Mouse (Mus musculus): Measurements from ENCODE around the gene Cbarp. TPM values are rescaled to one million over a fixed set of nuclear protein-coding genes. Genes with fewer than 3 reads are reported as not detected.

The Cbarp gene
- polyA plus RNA-seq, 1 experiment from 2014 or later: 2.6 TPM

DNA sequence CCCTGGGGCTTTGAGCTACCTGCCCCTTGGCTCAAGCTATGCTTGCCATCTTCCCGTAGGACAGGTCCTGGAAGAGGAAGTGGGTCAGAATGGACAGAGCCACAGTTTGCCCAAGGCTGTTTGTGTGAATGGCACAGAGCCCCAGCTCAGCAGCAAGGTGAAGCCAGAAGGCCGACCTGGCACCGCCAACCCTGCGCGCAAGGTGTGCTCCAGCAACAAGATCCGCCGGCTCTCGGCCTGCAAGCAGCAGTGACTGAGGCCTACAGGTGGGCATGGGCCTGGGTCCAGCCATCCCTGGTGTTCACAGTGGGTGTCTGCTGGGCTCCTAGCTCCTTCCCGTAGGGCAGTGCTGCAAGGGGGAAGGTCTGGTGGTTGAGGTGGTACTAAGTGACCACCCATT is 10.8 kb downstream of the Cbarp start:
- no peak overlapping the region for H3K9ac ChIP-seq (ENCODE audit: low read length)
- no peak overlapping the region for H3K4me2 ChIP-seq (ENCODE audit: low read length)
- no peaks in the 10 kb centered on the region for H3K9me3 ChIP-seq (ENCODE audit: control insufficient read depth, low read length)
- no peak for ATAC-seq (ENCODE audit: insufficient number of reproducible peaks, insufficient read depth, low FRiP score, low read depth)
- 94% methylated on average over 9 of the region's 9 CpGs for WGBS
- H3K27me3 ChIP-seq (ENCODE audit: control insufficient read depth, insufficient read depth, low read length): no peaks in the 10 kb centered on the region
- H3K27ac ChIP-seq (replicated peaks in 1 of 2; ENCODE audit: control insufficient read depth in 1 of 2, insufficient read depth in 1 of 2, low read depth in 2 of 2, low read length in 2 of 2): no peak overlapping the region
- H3K4me1 ChIP-seq (ENCODE audit: control insufficient read depth in 2 of 2, insufficient read depth in 2 of 2, low read length in 2 of 2): peaks cover 9 to 15% of the 10 kb centered on the region in 2 experiments
- H3K36me3 ChIP-seq (ENCODE audit: control insufficient read depth, insufficient read depth, low read length): peaks cover 79% of the 10 kb centered on the region
- no peak overlapping the region for H3K4me3 ChIP-seq (ENCODE audit: control insufficient read depth in 1 of 2, insufficient read depth in 1 of 2, low read depth in 1 of 2, low read length in 2 of 2)

DNA sequence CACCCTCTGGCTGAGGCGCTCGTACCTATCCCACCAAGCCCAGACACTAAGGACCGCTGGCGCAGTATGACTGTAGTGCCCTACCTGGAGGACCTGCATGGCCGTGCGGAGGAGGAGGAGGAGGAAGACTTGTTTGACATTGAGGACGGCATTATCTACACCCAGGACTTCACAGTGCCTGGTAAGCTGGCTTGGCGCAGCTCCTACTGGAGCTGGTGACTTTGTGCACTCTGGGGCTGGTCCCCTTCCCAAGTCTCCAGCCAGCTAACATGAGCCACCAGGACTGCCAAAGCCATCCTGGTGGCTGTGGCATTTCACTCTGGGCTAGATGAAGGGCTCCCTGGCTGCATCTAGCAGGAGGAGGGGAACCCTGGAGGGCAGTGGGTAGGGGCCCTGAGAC is 12.7 kb downstream of the Cbarp start:
- no peak overlapping the region for H3K27ac ChIP-seq (replicated peaks in 1 of 2; ENCODE audit: control insufficient read depth in 1 of 2, insufficient read depth in 1 of 2, low read depth in 2 of 2, low read length in 2 of 2)
- no peaks in the 10 kb centered on the region for H3K9me3 ChIP-seq (ENCODE audit: control insufficient read depth, low read length)
- H3K4me1 ChIP-seq (ENCODE audit: control insufficient read depth in 2 of 2, insufficient read depth in 2 of 2, low read length in 2 of 2): peaks cover 0 to 3% of the 10 kb centered on the region in 2 experiments; a peak in 3 of 4 replicates
- 93% methylated on average over 8 of the region's 8 CpGs for WGBS
- H3K27me3 ChIP-seq (ENCODE audit: control insufficient read depth, insufficient read depth, low read length): no peaks in the 10 kb centered on the region
- peaks cover 89% of the 10 kb centered on the region for H3K36me3 ChIP-seq (ENCODE audit: control insufficient read depth, insufficient read depth, low read length)
- no peak overlapping the region for H3K4me3 ChIP-seq (ENCODE audit: control insufficient read depth in 1 of 2, insufficient read depth in 1 of 2, low read depth in 1 of 2, low read length in 2 of 2)
- no peak overlapping the region for H3K9ac ChIP-seq (ENCODE audit: low read length)
- ATAC-seq (ENCODE audit: insufficient number of reproducible peaks, insufficient read depth, low FRiP score, low read depth): no peak
- no peak overlapping the region for H3K4me2 ChIP-seq (ENCODE audit: low read length)

DNA sequence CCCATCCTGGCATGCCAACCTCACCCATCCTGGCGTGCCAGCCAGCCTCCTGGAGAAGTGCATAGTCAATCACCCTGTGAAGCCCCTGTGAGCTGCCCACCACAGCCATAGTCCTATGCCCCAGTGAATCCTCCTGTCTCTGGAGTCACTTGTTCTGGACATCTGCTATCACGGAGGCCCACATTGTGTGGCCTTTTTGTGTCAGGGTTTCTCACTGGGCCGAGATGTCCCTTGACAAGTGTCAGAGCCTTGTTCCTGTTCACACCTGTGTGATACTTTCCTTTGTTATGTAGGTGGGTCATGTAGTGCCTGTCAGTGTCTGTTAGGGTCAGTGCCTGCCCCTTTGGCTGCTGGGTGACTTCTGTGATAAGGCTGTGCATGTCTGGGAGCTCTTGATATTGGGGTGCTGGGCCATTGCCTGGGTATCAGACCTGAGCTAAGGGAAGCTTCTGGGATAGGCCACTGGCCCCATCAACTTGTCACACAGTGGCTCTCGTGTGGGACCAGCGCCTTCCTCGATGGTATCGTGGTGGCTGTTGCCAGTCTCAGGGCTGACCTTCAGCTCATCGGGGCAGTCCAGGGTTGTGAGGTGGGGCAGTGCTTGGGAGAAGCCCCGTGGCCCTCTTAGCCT is 16.6 kb downstream of the Cbarp start:
- Histone ChIP-seq H3K9me3 (ENCODE audit: control insufficient read depth, low read length) (no peaks in the 10 kb centered on the region), H3K4me1 (ENCODE audit: control insufficient read depth in 2 of 2, insufficient read depth in 2 of 2, low read length in 2 of 2) (peaks cover 3 to 16% of the 10 kb centered on the region in 2 experiments; a peak in 3 of 4 replicates), H3K36me3 (ENCODE audit: control insufficient read depth, insufficient read depth, low read length) (peaks cover 80% of the 10 kb centered on the region), H3K9ac (ENCODE audit: low read length) (no peak overlapping the region), H3K4me2 (ENCODE audit: low read length) (no peak overlapping the region), H3K27ac (replicated peaks in 1 of 2; ENCODE audit: control insufficient read depth in 1 of 2, insufficient read depth in 1 of 2, low read depth in 2 of 2, low read length in 2 of 2) (no peak overlapping the region), H3K4me3 (ENCODE audit: control insufficient read depth in 1 of 2, insufficient read depth in 1 of 2, low read depth in 1 of 2, low read length in 2 of 2) (no peak overlapping the region), H3K27me3 (ENCODE audit: control insufficient read depth, insufficient read depth, low read length) (no peaks in the 10 kb centered on the region)
- WGBS: 79% methylated on average over 9 of the region's 9 CpGs
- no peak for ATAC-seq (ENCODE audit: insufficient number of reproducible peaks, insufficient read depth, low FRiP score, low read depth)

DNA sequence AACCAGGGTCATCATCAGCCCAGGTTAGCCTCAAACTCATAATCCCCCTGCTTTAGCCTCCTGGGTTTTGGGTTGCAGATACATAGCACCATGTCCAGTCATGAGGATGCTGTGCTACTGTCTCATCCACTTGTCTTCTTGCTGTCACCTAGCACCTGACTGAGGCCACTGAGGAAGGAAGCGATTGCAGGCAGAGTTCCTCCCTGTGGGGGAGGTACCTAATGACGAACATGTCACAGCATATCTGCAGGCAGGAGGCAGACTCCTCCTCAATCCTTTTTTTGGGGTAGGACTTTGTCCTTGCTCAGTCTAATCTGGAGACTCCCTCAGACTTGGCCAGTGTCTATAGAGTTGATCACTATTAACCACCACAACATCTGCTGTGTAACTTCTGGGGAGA is 19.0 kb downstream of the Cbarp start:
- H3K36me3 ChIP-seq (ENCODE audit: control insufficient read depth, insufficient read depth, low read length): peaks cover 71% of the 10 kb centered on the region
- no peak for ATAC-seq (ENCODE audit: insufficient number of reproducible peaks, insufficient read depth, low FRiP score, low read depth)
- H3K4me1 ChIP-seq (ENCODE audit: control insufficient read depth in 2 of 2, insufficient read depth in 2 of 2, low read length in 2 of 2): peaks cover 10 to 36% of the 10 kb centered on the region in 2 experiments; a peak in 3 of 4 replicates
- no peak overlapping the region for H3K9ac ChIP-seq (ENCODE audit: low read length)
- H3K27ac ChIP-seq (replicated peaks in 1 of 2; ENCODE audit: control insufficient read depth in 1 of 2, insufficient read depth in 1 of 2, low read depth in 2 of 2, low read length in 2 of 2): no peak overlapping the region
- H3K9me3 ChIP-seq (ENCODE audit: control insufficient read depth, low read length): no peaks in the 10 kb centered on the region
- no peaks in the 10 kb centered on the region for H3K27me3 ChIP-seq (ENCODE audit: control insufficient read depth, insufficient read depth, low read length)
- no peak overlapping the region for H3K4me3 ChIP-seq (ENCODE audit: control insufficient read depth in 1 of 2, insufficient read depth in 1 of 2, low read depth in 1 of 2, low read length in 2 of 2)
- 82% methylated on average over 2 of the region's 2 CpGs for WGBS
- no peak overlapping the region for H3K4me2 ChIP-seq (ENCODE audit: low read length)

DNA sequence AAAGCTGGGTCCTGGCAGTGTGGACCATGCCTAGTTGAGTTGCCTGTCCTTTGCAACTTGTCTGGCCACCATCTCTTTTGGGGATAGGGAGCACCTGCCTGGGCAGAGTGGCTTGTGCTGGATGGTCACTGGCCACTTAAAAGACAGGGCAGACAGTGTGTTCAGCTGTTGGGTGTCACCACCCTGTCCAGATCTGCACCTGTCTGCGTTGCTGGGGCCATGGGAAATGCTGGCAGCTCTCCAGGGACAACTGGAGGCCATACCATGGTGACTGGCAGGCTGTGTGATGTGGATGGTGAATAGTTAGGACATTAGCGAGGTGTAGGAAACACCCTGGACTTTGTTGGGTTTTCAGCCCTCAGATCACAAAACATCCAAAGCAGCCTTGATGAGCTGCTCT is 20.5 kb downstream of the Cbarp start:
- Histone ChIP-seq H3K4me1 (ENCODE audit: control insufficient read depth in 2 of 2, insufficient read depth in 2 of 2, low read length in 2 of 2) (peaks cover 10 to 36% of the 10 kb centered on the region in 2 experiments; a peak in 3 of 4 replicates), H3K36me3 (ENCODE audit: control insufficient read depth, insufficient read depth, low read length) (peaks cover 56% of the 10 kb centered on the region)
- WGBS: 18% methylated on average over 2 of the region's 2 CpGs

DNA sequence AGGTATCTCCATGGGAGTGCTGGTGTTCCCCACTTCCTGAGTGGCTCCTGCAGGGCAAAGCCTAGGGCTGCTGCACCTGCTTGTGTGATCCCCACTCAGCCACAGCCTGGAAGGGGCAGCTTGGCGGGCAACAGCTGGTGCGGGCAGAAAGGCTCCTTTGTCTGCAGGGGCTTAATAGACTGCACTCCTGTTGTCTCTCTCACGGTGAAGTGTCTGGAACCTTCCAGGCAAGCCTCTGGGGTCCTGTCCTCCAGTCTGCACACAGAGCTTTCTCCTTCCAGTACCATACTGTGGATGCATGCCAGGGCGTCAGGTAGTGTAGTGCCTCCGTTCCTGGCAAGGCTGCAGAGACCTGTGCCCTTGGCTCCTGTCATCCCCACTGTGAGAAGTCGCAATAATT is 22.1 kb downstream of the Cbarp start:
- no peaks in the 10 kb centered on the region for H3K27me3 ChIP-seq (ENCODE audit: control insufficient read depth, insufficient read depth, low read length)
- H3K9ac ChIP-seq (ENCODE audit: low read length): peak overlapping the region; percentile 92; the same call in 1 of the 2 replicates
- peaks cover 16 to 44% of the 10 kb centered on the region in 2 experiments for H3K4me1 ChIP-seq (ENCODE audit: control insufficient read depth in 2 of 2, insufficient read depth in 2 of 2, low read length in 2 of 2)
- H3K4me3 ChIP-seq (ENCODE audit: control insufficient read depth in 1 of 2, insufficient read depth in 1 of 2, low read depth in 1 of 2, low read length in 2 of 2): peak overlapping the region in 1 of 2 experiments; percentile 90; a peak in 1 of 4 replicates
- peak overlapping the region; percentile 93 for H3K4me2 ChIP-seq (ENCODE audit: low read length)
- no peak overlapping the region for H3K27ac ChIP-seq (replicated peaks in 1 of 2; ENCODE audit: control insufficient read depth in 1 of 2, insufficient read depth in 1 of 2, low read depth in 2 of 2, low read length in 2 of 2)
- ATAC-seq (ENCODE audit: insufficient number of reproducible peaks, insufficient read depth, low FRiP score, low read depth): no peak
- H3K36me3 ChIP-seq (ENCODE audit: control insufficient read depth, insufficient read depth, low read length): peaks cover 43% of the 10 kb centered on the region
- H3K9me3 ChIP-seq (ENCODE audit: control insufficient read depth, low read length): no peaks in the 10 kb centered on the region
- WGBS: 75% methylated on average over 6 of the region's 6 CpGs

More for the DNA sequence above, 20.5 kb downstream of the Cbarp start:
- no peak for ATAC-seq (ENCODE audit: insufficient number of reproducible peaks, insufficient read depth, low FRiP score, low read depth)
- Histone ChIP-seq H3K4me3 (ENCODE audit: control insufficient read depth in 1 of 2, insufficient read depth in 1 of 2, low read depth in 1 of 2, low read length in 2 of 2) (no peak overlapping the region), H3K9ac (ENCODE audit: low read length) (no peak overlapping the region; the same call in 1 of the 2 replicates), H3K27ac (replicated peaks in 1 of 2; ENCODE audit: control insufficient read depth in 1 of 2, insufficient read depth in 1 of 2, low read depth in 2 of 2, low read length in 2 of 2) (0 out of 4 replicates have a peak overlapping the region, but pooled peaks of 1 of the 2 experiments have one; percentile 12), H3K27me3 (ENCODE audit: control insufficient read depth, insufficient read depth, low read length) (no peaks in the 10 kb centered on the region), H3K9me3 (ENCODE audit: control insufficient read depth, low read length) (no peaks in the 10 kb centered on the region), H3K4me2 (ENCODE audit: low read length) (0 out of 2 replicates have a peak overlapping the region, but pooled peaks have one; percentile 11)

DNA sequence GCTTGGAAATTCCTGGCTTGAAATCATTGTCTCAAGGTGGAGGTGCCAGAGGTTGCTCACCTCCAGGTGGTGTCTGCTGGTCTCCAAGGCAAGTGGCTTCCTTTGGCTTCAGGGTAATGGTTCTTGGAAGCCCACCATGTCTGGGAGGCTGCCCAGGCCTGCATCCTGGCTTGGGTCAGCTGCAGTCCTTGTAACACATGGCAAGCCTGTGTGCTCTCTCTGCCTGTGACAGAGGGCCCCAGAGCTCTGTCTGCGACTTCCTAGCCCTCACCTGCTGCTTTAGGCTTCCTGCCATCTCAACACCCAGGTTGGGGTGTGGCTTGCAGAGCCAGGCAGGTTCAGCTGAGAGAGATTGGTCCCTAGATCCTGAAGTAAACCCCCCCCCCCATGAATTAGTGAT is 22.9 kb downstream of the Cbarp start:
- H3K36me3 ChIP-seq (ENCODE audit: control insufficient read depth, insufficient read depth, low read length): peaks cover 41% of the 10 kb centered on the region
- H3K9me3 ChIP-seq (ENCODE audit: control insufficient read depth, low read length): no peaks in the 10 kb centered on the region
- H3K27me3 ChIP-seq (ENCODE audit: control insufficient read depth, insufficient read depth, low read length): no peaks in the 10 kb centered on the region
- H3K4me3 ChIP-seq (ENCODE audit: control insufficient read depth in 1 of 2, insufficient read depth in 1 of 2, low read depth in 1 of 2, low read length in 2 of 2): peak overlapping the region; percentile 90 to 92
- peaks cover 16 to 44% of the 10 kb centered on the region in 2 experiments for H3K4me1 ChIP-seq (ENCODE audit: control insufficient read depth in 2 of 2, insufficient read depth in 2 of 2, low read length in 2 of 2)
- 0 out of 4 replicates have a peak overlapping the region, but pooled peaks of 1 of the 2 experiments have one; percentile 81 for H3K27ac ChIP-seq (replicated peaks in 1 of 2; ENCODE audit: control insufficient read depth in 1 of 2, insufficient read depth in 1 of 2, low read depth in 2 of 2, low read length in 2 of 2)
- H3K9ac ChIP-seq (ENCODE audit: low read length): peak overlapping the region; percentile 92
- peak overlapping the region; percentile 93 for H3K4me2 ChIP-seq (ENCODE audit: low read length)
- ATAC-seq (ENCODE audit: insufficient number of reproducible peaks, insufficient read depth, low FRiP score, low read depth): no peak
- 40% methylated on average over 1 of the region's 1 CpGs for WGBS
